Mouse (Mus musculus): Measurements from ENCODE around the gene Pclo. TPM values are rescaled to one million over a fixed set of nuclear protein-coding genes. Genes with fewer than 3 reads are reported as not detected.
"Not testable (repeated sequence)": the region's sequence is repeated elsewhere in the genome, so short reads cannot be mapped to it uniquely, and the experiment has no call there.

Gene Pclo
- 4.4 and 8.0 TPM in 2 replicates for polyA plus RNA-seq (2014; fragmentation: Nextera tagmentation; extraction: Ambion mirVana)

DNA sequence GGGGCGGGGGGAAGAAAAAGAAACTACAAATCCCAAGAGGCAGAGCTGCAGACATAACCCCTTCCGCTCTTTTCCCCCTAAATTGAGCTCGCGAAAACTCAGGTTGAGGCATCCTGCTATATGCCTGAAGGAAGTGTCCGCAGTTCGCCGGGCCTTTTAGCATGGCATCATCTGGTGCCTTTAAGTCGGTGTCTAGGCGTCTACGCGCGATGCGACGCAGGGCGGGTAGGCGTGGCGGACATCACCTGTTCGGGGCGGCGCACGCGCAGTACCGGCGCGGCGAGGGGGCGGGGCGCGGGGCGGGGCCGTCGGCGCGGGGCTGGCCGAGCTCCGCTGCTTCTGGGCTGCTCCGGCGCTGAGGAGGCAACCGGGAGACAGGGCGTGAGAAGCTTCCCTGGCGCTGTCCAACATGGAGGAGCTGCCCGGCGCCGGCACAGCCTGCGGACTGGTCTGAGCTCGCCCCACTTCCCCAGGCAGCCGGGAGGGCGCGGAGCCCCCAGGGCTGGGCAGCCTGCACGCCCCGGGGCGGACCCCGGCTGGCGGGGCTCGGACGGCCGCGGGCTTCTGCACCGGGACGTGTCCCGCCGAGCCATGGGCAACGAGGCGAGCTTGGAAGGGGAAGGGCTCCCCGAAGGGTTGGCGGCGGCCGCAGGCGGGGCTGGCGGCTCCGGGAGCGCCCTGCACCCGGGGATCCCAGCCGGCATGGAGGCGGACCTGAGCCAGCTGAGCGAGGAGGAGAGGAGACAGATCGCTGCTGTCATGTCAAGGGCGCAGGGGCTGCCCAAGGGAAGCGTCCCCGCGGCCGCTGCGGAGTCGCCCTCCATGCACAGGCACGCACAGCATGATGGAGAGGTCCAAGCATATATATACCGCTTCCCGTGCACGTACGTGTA lies at the start of gene Pclo:
Gene Pclo (plus strand): TSS at position 288 of the 893 bp plus-strand sequence.
- peaks cover 4% of the 10 kb centered on the region; the same call in 1 of the 2 replicates for H3K4me1 ChIP-seq (ENCODE audit: control insufficient read depth, insufficient read depth, low read length)
- H3K27me3 ChIP-seq (replicated peaks; ENCODE audit: control insufficient read depth, insufficient read depth, low read length): no peaks in the 10 kb centered on the region
- ATAC-seq: peak; percentile 98
- H3K36me3 ChIP-seq (ENCODE audit: control insufficient read depth, insufficient read depth, low read length): no peaks in the 10 kb centered on the region
- H3K9me3 ChIP-seq (replicated peaks; ENCODE audit: control insufficient read depth, low read length): no peaks in the 10 kb centered on the region
- peak within 1 kb of the TSS; percentile 47 for H3K4me2 ChIP-seq (ENCODE audit: low read length)
- H3K9ac ChIP-seq (ENCODE audit: low read length): peak within 1 kb of the TSS; percentile 86
- H3K27ac ChIP-seq (ENCODE audit: low read depth, low read length): peak within 1 kb of the TSS; percentile 91
- WGBS: under 1% methylated on average over 82 of the region's 89 CpGs
- DNase-seq (ENCODE audit: low spot score): peak; percentile 94
- peak within 1 kb of the TSS; percentile 81 for H3K4me3 ChIP-seq (ENCODE audit: low read depth, low read length)

DNA sequence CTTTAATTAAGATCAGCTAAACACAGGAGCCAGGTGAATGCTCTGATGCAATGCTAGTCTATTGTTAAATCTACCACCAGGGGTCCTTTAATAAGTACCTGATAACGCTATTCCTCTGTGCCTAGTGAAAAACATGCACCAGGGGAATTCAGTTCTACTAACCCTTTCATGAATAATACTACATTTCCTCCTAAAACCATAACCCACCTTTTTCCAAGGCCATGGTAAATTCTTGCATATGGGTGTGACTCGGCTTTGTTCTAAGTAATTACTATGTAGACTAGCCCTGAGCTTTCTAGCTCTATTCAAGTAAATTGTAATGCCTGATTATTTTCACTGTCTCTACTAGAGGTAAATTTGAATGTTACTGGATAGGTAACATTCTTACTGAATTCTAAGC lies 20.3 kb upstream of the Pclo start:
- WGBS: 58% methylated on average over 2 of the region's 2 CpGs
- not testable (repeated sequence) for DNase-seq (ENCODE audit: low spot score); H3K27me3 ChIP-seq (replicated peaks; ENCODE audit: control insufficient read depth, insufficient read depth, low read length); H3K27ac ChIP-seq (ENCODE audit: low read depth, low read length); H3K9ac ChIP-seq (ENCODE audit: low read length); H3K36me3 ChIP-seq (ENCODE audit: control insufficient read depth, insufficient read depth, low read length); H3K4me1 ChIP-seq (ENCODE audit: control insufficient read depth, insufficient read depth, low read length); ATAC-seq; H3K9me3 ChIP-seq (replicated peaks; ENCODE audit: control insufficient read depth, low read length); H3K4me2 ChIP-seq (ENCODE audit: low read length); H3K4me3 ChIP-seq (ENCODE audit: low read depth, low read length)

DNA sequence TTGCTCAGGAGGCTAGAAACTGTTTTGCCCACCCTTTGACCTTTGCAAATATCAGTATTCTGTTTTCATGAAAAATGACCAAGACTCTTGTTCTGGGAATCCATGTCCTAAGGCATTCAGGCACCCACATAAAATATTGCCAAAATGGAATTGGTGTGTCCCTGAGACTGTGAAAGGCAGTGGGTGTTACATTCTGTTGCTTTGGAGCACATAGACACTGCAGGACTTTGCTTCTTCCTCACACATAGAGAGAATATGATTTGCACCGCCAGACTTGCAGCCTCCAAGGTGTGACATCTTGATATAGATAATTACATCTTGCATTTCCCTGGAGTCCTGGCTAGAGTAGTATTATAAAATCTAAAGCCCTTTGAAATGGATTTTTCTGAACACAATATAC lies 6.2 kb upstream of the Pclo start:
- H3K4me1 ChIP-seq (ENCODE audit: control insufficient read depth, insufficient read depth, low read length): no peaks in the 10 kb centered on the region
- H3K4me3 ChIP-seq (ENCODE audit: low read depth, low read length): no peak overlapping the region
- no peak overlapping the region for H3K27ac ChIP-seq (ENCODE audit: low read depth, low read length)
- no peak overlapping the region for H3K9ac ChIP-seq (ENCODE audit: low read length)
- no peak for DNase-seq (ENCODE audit: low spot score)
- H3K4me2 ChIP-seq (ENCODE audit: low read length): no peak overlapping the region
- 78% methylated on average over 1 of the region's 1 CpGs for WGBS
- H3K36me3 ChIP-seq (ENCODE audit: control insufficient read depth, insufficient read depth, low read length): no peaks in the 10 kb centered on the region
- ATAC-seq: no peak
- no peaks in the 10 kb centered on the region for H3K27me3 ChIP-seq (replicated peaks; ENCODE audit: control insufficient read depth, insufficient read depth, low read length)
- no peaks in the 10 kb centered on the region for H3K9me3 ChIP-seq (replicated peaks; ENCODE audit: control insufficient read depth, low read length)

DNA sequence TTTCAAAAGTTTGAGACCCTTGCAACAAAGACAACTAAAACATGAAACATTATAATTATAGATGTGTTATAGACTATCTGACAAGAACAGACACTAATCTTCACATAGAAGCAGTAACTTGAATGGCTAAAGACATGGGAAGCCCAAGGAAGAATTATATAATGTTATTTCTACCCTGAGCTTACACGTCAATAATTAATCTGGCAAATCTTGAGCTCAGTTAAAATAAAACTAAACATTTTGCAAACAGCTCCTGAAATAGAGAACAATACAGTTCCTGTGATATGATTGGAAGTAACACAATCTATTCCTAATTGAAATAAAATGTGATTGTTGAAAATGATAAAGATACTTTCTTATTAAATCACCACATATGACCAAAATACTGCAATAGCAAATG lies 5.1 kb upstream of the Pclo start:
- Histone ChIP-seq H3K4me1 (ENCODE audit: control insufficient read depth, insufficient read depth, low read length) (no peaks in the 10 kb centered on the region), H3K27me3 (replicated peaks; ENCODE audit: control insufficient read depth, insufficient read depth, low read length) (no peaks in the 10 kb centered on the region), H3K4me3 (ENCODE audit: low read depth, low read length) (no peak overlapping the region), H3K9ac (ENCODE audit: low read length) (no peak overlapping the region), H3K27ac (ENCODE audit: low read depth, low read length) (no peak overlapping the region), H3K36me3 (ENCODE audit: control insufficient read depth, insufficient read depth, low read length) (no peaks in the 10 kb centered on the region), H3K4me2 (ENCODE audit: low read length) (no peak overlapping the region), H3K9me3 (replicated peaks; ENCODE audit: control insufficient read depth, low read length) (no peaks in the 10 kb centered on the region)
- 82% methylated on average over 1 of the region's 1 CpGs for WGBS
- no peak for DNase-seq (ENCODE audit: low spot score)
- ATAC-seq: no peak

DNA sequence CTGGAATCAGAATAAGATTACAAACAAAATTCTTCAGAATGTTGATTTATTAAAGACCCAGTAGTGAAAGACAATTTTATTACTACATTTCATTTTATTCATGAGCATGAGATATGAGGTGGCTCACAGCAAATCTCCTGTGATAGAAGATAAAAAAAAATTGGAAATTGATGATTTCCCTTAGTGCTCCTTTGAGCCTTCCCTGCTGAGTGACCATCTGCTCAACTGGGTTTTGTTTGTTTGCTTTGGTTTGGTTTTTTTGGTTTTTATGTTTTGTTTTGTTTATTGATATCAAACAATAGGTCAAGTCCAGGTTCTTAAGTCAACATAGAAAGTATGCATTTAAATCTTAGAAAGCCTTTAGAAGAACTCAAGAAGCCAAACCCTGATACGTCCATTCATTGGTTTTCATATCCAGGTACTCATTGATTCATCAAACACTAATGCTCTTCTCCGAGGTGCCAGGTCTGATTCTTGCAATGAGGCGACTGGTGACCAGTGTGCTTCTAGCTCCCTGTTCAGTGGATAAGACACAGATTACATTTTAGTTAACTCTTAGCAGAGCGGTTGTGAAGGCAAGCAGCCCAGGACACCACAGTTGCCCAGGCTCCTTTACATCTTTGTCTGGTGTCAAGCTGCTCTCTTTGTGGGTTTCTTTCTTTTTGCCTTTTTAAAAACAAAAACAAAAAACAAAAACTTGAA lies 3.6 kb downstream of the Pclo start:
- Histone ChIP-seq H3K27me3 (replicated peaks; ENCODE audit: control insufficient read depth, insufficient read depth, low read length) (no peaks in the 10 kb centered on the region), H3K4me1 (ENCODE audit: control insufficient read depth, insufficient read depth, low read length) (peaks cover 4% of the 10 kb centered on the region; the same call in 1 of the 2 replicates), H3K4me3 (ENCODE audit: low read depth, low read length) (no peak overlapping the region), H3K4me2 (ENCODE audit: low read length) (no peak overlapping the region), H3K36me3 (ENCODE audit: control insufficient read depth, insufficient read depth, low read length) (0 out of 2 replicates have a peak, but pooled peaks cover 13% of the 10 kb centered on the region), H3K27ac (ENCODE audit: low read depth, low read length) (no peak overlapping the region), H3K9ac (ENCODE audit: low read length) (no peak overlapping the region), H3K9me3 (replicated peaks; ENCODE audit: control insufficient read depth, low read length) (no peaks in the 10 kb centered on the region)
- DNase-seq (ENCODE audit: low spot score) (no peak), ATAC-seq (no peak)
- 76% methylated on average over 4 of the region's 4 CpGs for WGBS

DNA sequence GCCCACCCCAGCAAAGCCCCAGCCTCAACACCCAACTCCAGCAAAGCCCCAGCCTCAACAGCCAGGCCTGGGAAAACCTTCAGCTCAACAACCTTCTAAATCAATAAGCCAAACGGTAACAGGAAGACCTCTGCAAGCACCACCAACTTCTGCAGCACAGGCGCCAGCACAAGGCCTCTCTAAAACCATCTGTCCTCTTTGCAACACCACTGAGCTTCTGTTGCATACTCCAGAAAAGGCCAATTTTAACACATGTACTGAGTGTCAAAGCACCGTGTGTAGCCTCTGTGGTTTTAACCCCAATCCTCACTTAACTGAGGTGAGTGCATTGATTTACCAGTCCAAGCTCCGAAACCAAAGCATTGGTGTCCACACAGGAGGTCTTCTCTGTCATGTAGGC lies 7.3 kb downstream of the Pclo start:
- Histone ChIP-seq H3K4me1 (ENCODE audit: control insufficient read depth, insufficient read depth, low read length) (no peaks in the 10 kb centered on the region), H3K36me3 (ENCODE audit: control insufficient read depth, insufficient read depth, low read length) (0 out of 2 replicates have a peak, but pooled peaks cover 13% of the 10 kb centered on the region), H3K4me2 (ENCODE audit: low read length) (no peak overlapping the region), H3K27ac (ENCODE audit: low read depth, low read length) (no peak overlapping the region), H3K4me3 (ENCODE audit: low read depth, low read length) (no peak overlapping the region), H3K27me3 (replicated peaks; ENCODE audit: control insufficient read depth, insufficient read depth, low read length) (no peaks in the 10 kb centered on the region), H3K9ac (ENCODE audit: low read length) (no peak overlapping the region), H3K9me3 (replicated peaks; ENCODE audit: control insufficient read depth, low read length) (no peaks in the 10 kb centered on the region)
- 87% methylated on average over 4 of the region's 4 CpGs for WGBS
- DNase-seq (ENCODE audit: low spot score) (no peak), ATAC-seq (no peak)

DNA sequence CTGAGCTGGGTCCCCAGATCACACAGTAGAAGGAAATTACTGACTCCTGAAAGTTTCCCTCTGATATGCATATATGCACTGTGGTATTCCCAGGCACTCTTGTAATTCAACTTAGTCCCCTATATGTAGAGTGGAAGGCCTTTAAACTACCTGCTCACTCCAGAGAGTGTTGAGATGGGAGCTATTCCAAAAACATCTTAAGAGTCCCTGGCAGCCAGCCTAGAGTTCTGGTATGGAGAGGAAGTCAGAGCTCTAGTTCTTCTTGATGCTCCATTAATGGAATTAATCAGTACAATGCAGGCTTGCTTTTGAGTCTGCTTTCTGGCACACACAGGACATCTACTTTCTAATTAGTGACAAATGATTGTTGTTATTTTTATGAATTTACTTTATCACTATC lies 11.3 kb downstream of the Pclo start:
- no peak overlapping the region for H3K27ac ChIP-seq (ENCODE audit: low read depth, low read length)
- ATAC-seq: no peak
- H3K4me1 ChIP-seq (ENCODE audit: control insufficient read depth, insufficient read depth, low read length): no peaks in the 10 kb centered on the region
- H3K4me2 ChIP-seq (ENCODE audit: low read length): no peak overlapping the region
- no peak overlapping the region for H3K4me3 ChIP-seq (ENCODE audit: low read depth, low read length)
- no peaks in the 10 kb centered on the region for H3K27me3 ChIP-seq (replicated peaks; ENCODE audit: control insufficient read depth, insufficient read depth, low read length)
- no peaks in the 10 kb centered on the region for H3K9me3 ChIP-seq (replicated peaks; ENCODE audit: control insufficient read depth, low read length)
- no peak overlapping the region for H3K9ac ChIP-seq (ENCODE audit: low read length)
- peak; percentile 19 for DNase-seq (ENCODE audit: low spot score)
- 0 out of 2 replicates have a peak, but pooled peaks cover 12% of the 10 kb centered on the region for H3K36me3 ChIP-seq (ENCODE audit: control insufficient read depth, insufficient read depth, low read length)

DNA sequence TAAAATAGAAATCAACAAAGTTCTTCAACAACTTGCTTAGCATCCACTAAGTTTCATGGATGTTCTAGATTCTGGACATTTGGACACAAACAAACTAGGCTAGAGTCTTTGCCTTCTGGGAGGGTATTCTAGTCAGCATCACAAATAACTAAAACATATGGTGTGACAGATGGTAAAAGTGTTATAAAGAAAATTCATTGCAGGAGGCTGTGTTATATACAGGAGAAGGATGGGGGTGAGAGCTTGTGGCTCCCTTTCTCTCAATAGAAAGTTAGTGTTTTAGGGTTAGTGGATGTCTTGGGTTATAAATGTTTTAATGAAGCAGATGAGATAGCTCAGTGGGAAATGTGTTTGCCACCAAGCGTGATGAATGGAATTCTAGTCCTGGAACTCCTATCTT lies 13.1 kb downstream of the Pclo start:
- ATAC-seq: peak; percentile 83; the same call in 1 of the 2 replicates
- Histone ChIP-seq H3K4me3 (ENCODE audit: low read depth, low read length) (no peak overlapping the region), H3K9ac (ENCODE audit: low read length) (no peak overlapping the region), H3K4me2 (ENCODE audit: low read length) (no peak overlapping the region), H3K4me1 (ENCODE audit: control insufficient read depth, insufficient read depth, low read length) (no peaks in the 10 kb centered on the region), H3K27ac (ENCODE audit: low read depth, low read length) (no peak overlapping the region), H3K27me3 (replicated peaks; ENCODE audit: control insufficient read depth, insufficient read depth, low read length) (no peaks in the 10 kb centered on the region), H3K36me3 (ENCODE audit: control insufficient read depth, insufficient read depth, low read length) (no peaks in the 10 kb centered on the region), H3K9me3 (replicated peaks; ENCODE audit: control insufficient read depth, low read length) (no peaks in the 10 kb centered on the region)
- DNase-seq (ENCODE audit: low spot score): peak; percentile 48
- 47% methylated on average over 1 of the region's 1 CpGs for WGBS

DNA sequence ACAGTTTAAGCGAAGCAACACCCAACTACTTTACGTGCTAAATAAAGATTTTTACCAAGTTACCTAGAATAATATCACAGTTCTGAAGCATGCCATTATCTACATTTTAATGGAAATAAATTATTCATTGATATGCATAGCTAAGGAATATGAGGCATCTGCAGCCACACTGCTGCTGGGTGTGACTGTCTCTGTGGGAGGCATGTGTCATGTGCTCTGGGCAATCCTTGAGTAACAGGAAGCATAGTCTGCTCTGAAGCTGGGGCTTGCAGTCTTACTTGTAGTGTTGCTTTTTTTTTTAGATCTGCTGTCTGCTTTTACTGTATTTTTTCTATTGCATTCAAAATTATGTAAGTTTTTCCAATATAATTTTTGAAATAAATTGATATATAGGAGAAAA lies 17.2 kb downstream of the Pclo start:
- H3K4me2 ChIP-seq (ENCODE audit: low read length): no peak overlapping the region
- H3K27ac ChIP-seq (ENCODE audit: low read depth, low read length): no peak overlapping the region
- 92% methylated on average over 2 of the region's 2 CpGs for WGBS
- H3K36me3 ChIP-seq (ENCODE audit: control insufficient read depth, insufficient read depth, low read length): no peaks in the 10 kb centered on the region
- no peaks in the 10 kb centered on the region for H3K27me3 ChIP-seq (replicated peaks; ENCODE audit: control insufficient read depth, insufficient read depth, low read length)
- H3K4me1 ChIP-seq (ENCODE audit: control insufficient read depth, insufficient read depth, low read length): no peaks in the 10 kb centered on the region
- ATAC-seq (no peak; the same call in 1 of the 2 replicates), DNase-seq (ENCODE audit: low spot score) (no peak)
- H3K9ac ChIP-seq (ENCODE audit: low read length): no peak overlapping the region
- H3K9me3 ChIP-seq (replicated peaks; ENCODE audit: control insufficient read depth, low read length): no peaks in the 10 kb centered on the region
- H3K4me3 ChIP-seq (ENCODE audit: low read depth, low read length): no peak overlapping the region
